9 mouse cellular contexts compared by ENCODE assay signal in the genomic region with DNA sequence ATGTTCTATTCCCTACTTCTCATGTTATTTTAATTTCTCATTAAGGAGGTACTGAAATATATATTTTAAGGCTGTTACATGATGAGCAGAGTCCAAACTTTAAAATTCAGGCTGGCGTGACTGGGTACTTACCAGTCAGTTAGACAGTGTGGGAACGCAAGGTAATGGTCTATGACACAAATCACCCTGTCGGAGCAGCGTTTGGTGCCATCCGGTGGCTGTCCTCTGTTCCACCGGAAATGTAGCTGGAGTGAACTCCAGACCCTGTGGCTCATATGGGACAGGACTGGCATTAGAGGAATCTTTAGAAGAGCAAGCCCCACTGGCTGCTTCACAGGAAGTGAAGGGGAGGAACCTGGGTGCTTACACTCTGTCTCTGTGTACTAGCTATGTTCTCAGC.
DNase-seq lines count a peak whose midpoint lies in the region; ATAC-seq and TF ChIP-seq lines count a peak whose summit lies in the region.
"Had no signal": no experiment of that assay in that cellular context is flagged by ENCODE, and none has a peak within 500 bp of the region (broad histone marks: within the 10 kb centered on the region; RNA-seq: fewer than 3 reads in every experiment).

No protein-coding gene starts in this region.

- DNase-seq in kidney, adult 2 months = peak; percentile 9
- no peak for DNase-seq in kidney, adult 18-20 months
- DNase-seq in ZHBTc4 (ENCODE audit: low read depth, low spot score) = peak; percentile 39
- DNase-seq in forebrain, embryonic 11.5 days (ENCODE audit: low spot score) = peak; percentile 59
- peak; percentile 11 for DNase-seq in limb, embryonic 14.5 days (ENCODE audit: low spot score)
- DNase-seq in MN1 (ENCODE audit: low spot score) = no peak
- DNase-seq in gastrocnemius, adult 18-20 months (ENCODE audit: low spot score) = no peak

- no peak overlapping the region for H3K4me3 ChIP-seq in kidney, adult 2 months (ENCODE audit: insufficient read depth, low read depth, low read length)
- no peak overlapping the region for H3K4me3 ChIP-seq in forebrain, embryonic 11.5 days (ENCODE audit: low read depth, low read length)
- no peak overlapping the region for H3K4me3 ChIP-seq in limb, embryonic 14.5 days (replicated peaks; ENCODE audit: low read length)
- H3K4me3 ChIP-seq: heart, embryonic 15.5 days had no signal

- H3K27ac ChIP-seq in kidney, adult 2 months (ENCODE audit: insufficient read depth, low read depth, low read length) = no peak overlapping the region
- H3K27ac ChIP-seq in forebrain, embryonic 11.5 days (ENCODE audit: low read depth, low read length) = no peak overlapping the region
- no peak overlapping the region for H3K27ac ChIP-seq in limb, embryonic 14.5 days (replicated peaks; ENCODE audit: low read depth, low read length)
- H3K27ac ChIP-seq: heart, embryonic 15.5 days had no signal

- no peaks in the 10 kb centered on the region for H3K4me1 ChIP-seq in kidney, adult 2 months (ENCODE audit: control insufficient read depth, insufficient read depth, low read length)
- no peaks in the 10 kb centered on the region for H3K4me1 ChIP-seq in forebrain, embryonic 11.5 days (replicated peaks; ENCODE audit: control insufficient read depth, insufficient read depth, low read length)
- H3K4me1 ChIP-seq in limb, embryonic 14.5 days (ENCODE audit: control insufficient read depth, insufficient read depth, low read length) = 0 out of 2 replicates have a peak, but pooled peaks cover 5% of the 10 kb centered on the region
- H3K4me1 ChIP-seq: heart, embryonic 15.5 days had no signal

- WGBS in kidney, adult 2 months = 27% methylated on average over 6 of the region's 6 CpGs
- 60% methylated on average over 6 of the region's 6 CpGs for WGBS in forebrain, embryonic 11.5 days
- WGBS in limb, embryonic 14.5 days = 49% methylated on average over 6 of the region's 6 CpGs

- TF ChIP-seq POLR2A in kidney, adult 2 months (IDR thresholded peaks at IDR 0.05; ENCODE audit: low read depth, low read length) = no peak
- TF ChIP-seq POLR2A in limb, embryonic 14.5 days (IDR thresholded peaks at IDR 0.05; ENCODE audit: borderline replicate concordance, extremely low read depth, insufficient read depth, insufficient read length) = no peak

- H3K4me2 ChIP-seq in forebrain, embryonic 11.5 days (ENCODE audit: low read depth, low read length, severe bottlenecking) = no peak overlapping the region
- no peak overlapping the region for H3K4me2 ChIP-seq in limb, embryonic 14.5 days (replicated peaks; ENCODE audit: low read depth, low read length, severe bottlenecking)
- H3K4me2 ChIP-seq: heart, embryonic 15.5 days had no signal

- TF ChIP-seq CTCF in kidney, adult 2 months (conservative IDR thresholded peaks at IDR 0.05; ENCODE audit: insufficient read depth, insufficient read length, low read depth, low read length) = peak; percentile 21; the same call in 1 of the 2 replicates

- no peaks in the 10 kb centered on the region for H3K27me3 ChIP-seq in kidney, adult 2 months (replicated peaks; ENCODE audit: control insufficient read depth, insufficient read depth, low read length)
- H3K27me3 ChIP-seq in forebrain, embryonic 11.5 days (ENCODE audit: control insufficient read depth, insufficient read depth, low read length) = no peaks in the 10 kb centered on the region
- no peaks in the 10 kb centered on the region for H3K27me3 ChIP-seq in limb, embryonic 14.5 days (ENCODE audit: control insufficient read depth, insufficient read depth, low read length)
- H3K27me3 ChIP-seq: heart, embryonic 15.5 days had no signal

- ATAC-seq in forebrain, embryonic 11.5 days (replicated peaks; ENCODE audit: low FRiP score) = no peak
- no peak for ATAC-seq in limb, embryonic 14.5 days (ENCODE audit: low FRiP score, low read depth)
- ATAC-seq in activated CD4-positive, CD25-positive, alpha-beta regulatory T cell, adult 4 months = no peak

- no peaks in the 10 kb centered on the region for H3K36me3 ChIP-seq in kidney, adult 2 months (ENCODE audit: control insufficient read depth, insufficient read depth, low read length)
- H3K36me3 ChIP-seq in forebrain, embryonic 11.5 days (ENCODE audit: control insufficient read depth, insufficient read depth, low read length) = no peaks in the 10 kb centered on the region
- no peaks in the 10 kb centered on the region for H3K36me3 ChIP-seq in limb, embryonic 14.5 days (ENCODE audit: control insufficient read depth, insufficient read depth, low read length)
- H3K36me3 ChIP-seq: heart, embryonic 15.5 days had no signal

- no peaks in the 10 kb centered on the region for H3K9me3 ChIP-seq in forebrain, embryonic 11.5 days (ENCODE audit: control insufficient read depth, low read length)
- no peaks in the 10 kb centered on the region for H3K9me3 ChIP-seq in limb, embryonic 14.5 days (ENCODE audit: control insufficient read depth, low read length)
- H3K9me3 ChIP-seq: heart, embryonic 15.5 days had no signal

- H3K9ac ChIP-seq in forebrain, embryonic 11.5 days (ENCODE audit: low read length) = no peak overlapping the region
- H3K9ac ChIP-seq in limb, embryonic 14.5 days (ENCODE audit: low read depth, low read length, severe bottlenecking) = no peak overlapping the region
- H3K9ac ChIP-seq: heart, embryonic 15.5 days had no signal

Comparison
In these comparisons a context has a peak if more than half of its experiments do, and no peak if none do; other contexts are left out.
1. DNase-seq: peak in kidney, adult 2 months (single experiment), ZHBTc4 (single experiment), forebrain, embryonic 11.5 days (single experiment) and limb, embryonic 14.5 days (single experiment); none in kidney, adult 18-20 months (single experiment), MN1 (single experiment) and gastrocnemius, adult 18-20 months (single experiment).